Mouse (Mus musculus) bone marrow, adult 2 months (tissue): ENCODE data around the gene Hsd17b7. TPM values are rescaled to one million over a fixed set of nuclear protein-coding genes. Genes with fewer than 3 reads are reported as not detected.

Experiments
- H3K27ac ChIP-seq: fragments of 200-500 bp; 2 replicates; pipeline ENCODE4 v1.5.1; 2012; ENCODE audit warnings: low read depth, mild to moderate bottlenecking, control low read depth, inconsistent platforms, low read length; ENCODE audit not compliant: control insufficient read depth, poor library complexity, insufficient read depth
- H3K4me1 ChIP-seq: fragments of 200-500 bp; 2 replicates; pipeline ENCODE4 v1.6.1; 2011; ENCODE audit warnings: low read length; ENCODE audit not compliant: control insufficient read depth, insufficient read depth
- H3K4me3 ChIP-seq: fragments of 200-500 bp; replicated peaks from 2 replicates; pipeline ENCODE3; 2011; ENCODE audit warnings: mild to moderate bottlenecking, low read depth, low read length, control low read depth; ENCODE audit not compliant: control insufficient read depth
- CTCF ChIP-seq: fragments of 200-500 bp; IDR thresholded peaks from 2 replicates; pipeline ENCODE4 v1.5.1; 2011; ENCODE audit warnings: low read length, control low read depth; ENCODE audit not compliant: control insufficient read depth, insufficient read depth
- POLR2A ChIP-seq: fragments of 200-500 bp; IDR thresholded peaks from 2 replicates; pipeline ENCODE4 v1.6.1; 2011; ENCODE audit warnings: low read depth, mild to moderate bottlenecking, control low read depth, low read length, borderline replicate concordance; ENCODE audit not compliant: control insufficient read depth
- WGBS: fragments of 180-500 bp; shearing (Covaris S2); methylation state at CpG from one replicate; pipeline ENCODE4 v1.1.7; 2018; 5-methylcytosine and 5-hydroxymethylcytosine counted together
- polyA plus RNA-seq: library from polyadenylated mRNA; stranded (reverse); fragments of >200 nt; gene quantifications from 2 replicates; pipeline ENCODE4 v1.2.4, GENCODE M21; 2011; ENCODE audit warnings: low replicate concordance; ENCODE audit not compliant: missing spikeins, insufficient read depth, insufficient read length

Gene Hsd17b7
- polyA plus RNA-seq, 1 experiment, result 1.1 TPM

GRCm38 (mm10) chr1:169986166-169986565 lies 17.1 kb upstream of the Hsd17b7 start:
- whole genome bisulfite sequencing, result 59% methylated on average over 1 of the region's 1 CpGs
- Histone ChIP-seq H3K4me3 (no peak overlapping the region), H3K4me1 (no peaks in the 10 kb centered on the region), H3K27ac (no peak overlapping the region)
- TF ChIP-seq POLR2A, result no peak

- TF ChIP-seq CTCF, result no peak
- TF ChIP-seq POLR2A, result no peak
- no peak overlapping the region for H3K27ac ChIP-seq
- H3K4me3 ChIP-seq, result no peak overlapping the region
- 76% methylated on average over 4 of the region's 4 CpGs for WGBS
- no peaks in the 10 kb centered on the region for H3K4me1 ChIP-seq
These were observed 8.6 kb upstream of the Hsd17b7 start for GRCm38 (mm10) chr1:169977621-169978020.

GRCm38 (mm10) chr1:169971998-169972397 lies 3.0 kb upstream of the Hsd17b7 start:
- Histone ChIP-seq H3K4me3 (no peak overlapping the region), H3K4me1 (no peaks in the 10 kb centered on the region), H3K27ac (no peak overlapping the region)
- 73% methylated on average over 2 of the region's 2 CpGs for WGBS
- no peak for TF ChIP-seq POLR2A

DNA sequence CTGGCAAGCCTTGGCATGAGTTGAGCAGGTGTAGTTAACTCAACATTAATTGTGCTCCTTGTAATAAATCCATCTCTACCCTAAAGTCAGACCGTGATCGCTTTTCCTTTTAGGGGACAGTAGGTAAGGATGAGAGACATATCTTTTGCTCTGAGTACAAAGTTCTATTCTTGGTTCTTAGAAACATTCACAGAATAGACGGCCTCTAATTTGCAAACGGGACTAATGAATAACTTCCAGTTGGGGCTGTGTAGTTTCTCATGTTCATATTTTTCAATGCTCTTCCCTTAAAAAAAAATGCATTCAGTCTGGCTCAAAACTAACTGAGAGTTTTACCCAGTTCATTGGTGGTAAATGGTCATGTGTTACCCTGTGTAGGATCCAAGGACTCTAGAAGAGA lies 1.9 kb upstream of the Hsd17b7 start:
- H3K4me3 ChIP-seq, result no peak overlapping the region
- H3K27ac ChIP-seq, result no peak overlapping the region
- TF ChIP-seq CTCF (no peak), POLR2A (no peak)
- WGBS, result 95% methylated on average over 4 of the region's 4 CpGs
- no peaks in the 10 kb centered on the region for H3K4me1 ChIP-seq

- under 1% methylated on average over 8 of the region's 9 CpGs for whole genome bisulfite sequencing
- TF ChIP-seq POLR2A, result no peak
- no peak for TF ChIP-seq CTCF
- Histone ChIP-seq H3K4me3 (peak overlapping the region; percentile 73), H3K4me1 (no peaks in the 10 kb centered on the region), H3K27ac (no peak overlapping the region)
These were observed 460 bp upstream of the Hsd17b7 start for GRCm38 (mm10) chr1:169969516-169969886.

- 91% methylated on average over 10 of the region's 10 CpGs for WGBS
- no peaks in the 10 kb centered on the region for H3K4me1 ChIP-seq
- no peak overlapping the region for H3K27ac ChIP-seq
- no peak for TF ChIP-seq POLR2A
- no peak for TF ChIP-seq CTCF
- no peak overlapping the region for H3K4me3 ChIP-seq
These were observed 15.9 kb downstream of the Hsd17b7 start for GRCm38 (mm10) chr1:169953106-169953505.

- WGBS, result 88% methylated on average over 10 of the region's 10 CpGs
- TF ChIP-seq CTCF (no peak), POLR2A (no peak)
- Histone ChIP-seq H3K27ac (no peak overlapping the region), H3K4me1 (no peaks in the 10 kb centered on the region), H3K4me3 (no peak overlapping the region)
These were observed 16.4 kb downstream of the Hsd17b7 start for GRCm38 (mm10) chr1:169952636-169953035.

DNA sequence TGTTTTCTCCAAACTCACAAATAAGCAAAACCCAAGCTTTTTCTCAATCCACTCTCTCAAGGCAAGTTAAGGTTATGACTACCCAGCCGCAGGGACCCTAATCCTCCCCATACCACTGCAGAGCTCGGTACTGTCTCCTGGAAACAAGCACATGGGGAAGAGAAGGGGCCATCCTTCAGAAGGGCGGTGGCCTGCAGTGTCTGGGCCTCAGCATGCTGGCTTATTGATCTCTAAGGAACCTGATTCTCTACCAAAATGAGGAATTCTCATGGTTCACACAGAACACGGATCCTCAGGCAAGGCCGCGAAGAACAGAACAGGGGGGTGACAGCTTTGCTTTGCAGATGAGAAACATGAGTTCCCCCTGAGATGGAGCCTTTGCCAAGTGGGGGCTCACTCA lies 17.5 kb downstream of the Hsd17b7 start:
- Histone ChIP-seq H3K27ac (no peak overlapping the region), H3K4me1 (no peaks in the 10 kb centered on the region), H3K4me3 (no peak overlapping the region)
- 93% methylated on average over 6 of the region's 6 CpGs for WGBS
- no peak for TF ChIP-seq CTCF
- TF ChIP-seq POLR2A, result no peak

- no peak for TF ChIP-seq POLR2A
- TF ChIP-seq CTCF, result peak; percentile 36
- Histone ChIP-seq H3K4me3 (no peak overlapping the region), H3K27ac (no peak overlapping the region), H3K4me1 (no peaks in the 10 kb centered on the region)
- 82% methylated on average over 4 of the region's 4 CpGs for WGBS
These were observed 18.4 kb downstream of the Hsd17b7 start for GRCm38 (mm10) chr1:169950651-169951050.
